Comparison of ENCODE assay signal across 33 mouse cellular contexts in the genomic region with DNA sequence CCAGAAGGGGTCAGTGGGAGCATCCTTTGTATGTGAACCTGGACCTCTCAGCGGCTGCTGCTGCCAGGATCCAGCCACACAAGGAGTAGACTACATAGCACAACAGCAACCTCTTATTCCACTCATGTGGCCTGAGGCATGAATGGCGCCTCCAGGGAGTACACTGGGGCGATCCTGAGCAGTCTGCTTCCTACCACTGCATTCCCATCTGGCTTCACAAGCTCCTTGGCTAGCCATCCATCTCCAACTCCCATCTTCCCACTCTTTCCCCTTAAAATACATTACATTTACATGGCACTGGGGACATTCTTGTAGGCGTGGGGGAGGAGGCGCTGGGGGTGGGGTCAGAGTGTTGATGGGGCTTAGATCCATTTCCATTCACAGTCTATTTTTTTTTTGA. TPM values are rescaled to one million over a fixed set of nuclear protein-coding genes. Genes with fewer than 3 reads are reported as not detected.
"Had no signal": no experiment of that assay in that cellular context is flagged by ENCODE, and none has a peak within 500 bp of the region (broad histone marks: within the 10 kb centered on the region; RNA-seq: fewer than 3 reads in every experiment).

No protein-coding gene starts in this region.

- H3K27ac ChIP-seq: kidney, postnatal 0 days; liver, embryonic 14.5 days; macrophage; midbrain, embryonic 12.5 days; neural tube, embryonic 13.5 days had no signal

- H3K36me3 ChIP-seq: midbrain, embryonic 12.5 days had no signal

- H3K9me3 ChIP-seq: midbrain, embryonic 12.5 days; neural tube, embryonic 13.5 days had no signal

- H3K4me3 ChIP-seq: layer of hippocampus, adult 2 months; midbrain, embryonic 12.5 days; myocyte; neural tube, embryonic 13.5 days had no signal

- H3K4me1 ChIP-seq: midbrain, embryonic 12.5 days had no signal

- DNase-seq: kidney, adult 2 months; kidney, postnatal 25 days; layer of hippocampus, adult 9-11 months; liver, postnatal 0 days; lung, embryonic 14.5 days; retina, postnatal 1 day; thymus, adult 2 months; thymus, postnatal 14 days; thymus, postnatal 4 days had no signal

- H3K4me2 ChIP-seq: lung, embryonic 14.5 days; midbrain, embryonic 12.5 days; neural tube, embryonic 13.5 days had no signal

- ATAC-seq: inflammation-experienced regulatory T-cells, adult 6 months; intestine, postnatal 0 days; liver, postnatal 0 days; lung, postnatal 0 days; midbrain, embryonic 16.5 days had no signal

- H3K27me3 ChIP-seq: midbrain, embryonic 12.5 days; neural tube, embryonic 13.5 days had no signal

- H3K9ac ChIP-seq: liver, embryonic 14.5 days; liver, postnatal 0 days; lung, embryonic 14.5 days; midbrain, embryonic 12.5 days; neural tube, embryonic 13.5 days had no signal

RNA-seq across cellular contexts. Expression of a gene that starts 54.6 kb away (rescaled TPM):
- total RNA-seq: layer of hippocampus, adult 2 months; layer of hippocampus, postnatal 25 days; left cerebral cortex, postnatal 25 days; liver, adult 2 months; megakaryocyte, adult 5-6 weeks; monocyte, adult 5-6 weeks; neutrophil, adult 5-6 weeks had no signal
- polyA plus RNA-seq: inflammation-experienced regulatory T-cells, adult 6 months; intestine, postnatal 0 days; kidney, adult 2 months; kidney, embryonic 14.5 days; kidney, postnatal 0 days; large intestine, adult 2 months; limb, embryonic 11.5 days; limb, embryonic 14.5 days; liver, adult 2 months; liver, postnatal 0 days; lung, embryonic 14.5 days; lung, postnatal 0 days; macrophage; midbrain, embryonic 12.5 days; midbrain, embryonic 16.5 days; myocyte; neural tube, embryonic 13.5 days; small intestine, adult 2 months; spleen, adult 2 months; stomach, embryonic 16.5 days had no signal
